Mouse (Mus musculus) heart, adult 2 months (tissue): ENCODE data around the gene Efhc1.

Source experiments
- CTCF ChIP-seq: fragments of 200-600 bp; IDR thresholded peaks from 2 replicates; pipeline ENCODE4 v1.8.1; 2022; ENCODE audit warnings: antibody characterized with exemption, mild to moderate bottlenecking, moderate library complexity
- EP300 ChIP-seq: fragments of 200-500 bp; IDR thresholded peaks from 2 replicates; pipeline ENCODE4 v1.6.1; 2011; ENCODE audit warnings: low read depth, low read length, control low read depth; ENCODE audit not compliant: insufficient read depth
- POLR2A ChIP-seq: fragments of 200-500 bp; IDR thresholded peaks from 2 replicates; pipeline ENCODE4 v1.6.1; 2011; ENCODE audit warnings: mild to moderate bottlenecking, low read depth, low read length, control low read depth; ENCODE audit not compliant: insufficient read depth

DNA sequence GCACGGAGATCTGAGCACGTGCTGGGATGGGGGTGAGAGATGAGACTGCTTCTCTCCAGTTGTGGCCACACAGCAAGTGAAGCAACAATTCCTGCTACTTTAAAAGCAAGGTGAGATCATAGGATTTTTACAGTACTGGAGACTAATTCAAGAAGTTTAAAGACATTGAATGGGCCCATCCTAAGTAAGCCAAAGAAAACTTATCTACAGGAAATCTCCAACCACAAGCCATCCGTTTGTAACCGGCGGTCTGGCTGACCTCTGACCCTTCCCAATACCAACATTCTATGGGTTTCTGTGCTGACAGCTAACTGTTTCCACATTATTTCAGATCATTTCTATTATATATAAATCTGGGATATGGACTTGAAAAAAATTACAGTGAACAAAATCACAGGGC is 73.8 kb downstream of the Efhc1 start:
- TF ChIP-seq POLR2A (no peak), CTCF (no peak), EP300 (no peak)
